Mouse (Mus musculus) cerebellum, adult 2 months (tissue): Measurements from ENCODE around the gene Ifrd2. TPM values are rescaled to one million over a fixed set of nuclear protein-coding genes. Genes with fewer than 3 reads are reported as not detected.

ENCODE experiments used
- DNase-seq, 2 experiments: peaks; one replicate each; pipeline ENCODE4 v3.0.0; 2021
- H3K27ac ChIP-seq: fragments of 200-500 bp; 2 replicates; pipeline ENCODE4 v1.5.1; 2012; ENCODE audit warnings: low read length, control low read depth, inconsistent platforms; ENCODE audit not compliant: insufficient read depth
- H3K27me3 ChIP-seq: fragments of 200-500 bp; 2 replicates; pipeline ENCODE4 v1.6.1; 2012; ENCODE audit warnings: inconsistent platforms, mild to moderate bottlenecking, low read length, moderate library complexity; ENCODE audit not compliant: control insufficient read depth, insufficient read depth
- H3K4me1 ChIP-seq: fragments of 200-500 bp; 2 replicates; pipeline ENCODE4 v1.6.1; 2011; ENCODE audit warnings: low read length; ENCODE audit not compliant: control insufficient read depth, insufficient read depth
- H3K4me3 ChIP-seq: fragments of 200-500 bp; replicated peaks from 2 replicates; pipeline ENCODE3; 2011; ENCODE audit warnings: mild to moderate bottlenecking, low read depth, low read length, control low read depth; ENCODE audit not compliant: insufficient read depth
- CTCF ChIP-seq: fragments of 200-500 bp; IDR thresholded peaks from 2 replicates; pipeline ENCODE4 v1.5.1; 2011; ENCODE audit warnings: low read depth, mild to moderate bottlenecking, control low read depth, low read length, moderate library complexity, borderline replicate concordance; ENCODE audit not compliant: insufficient read depth
- POLR2A ChIP-seq: fragments of 200-500 bp; IDR thresholded peaks from 2 replicates; pipeline ENCODE4 v1.6.1; 2011; ENCODE audit warnings: low read length, control low read depth, borderline replicate concordance; ENCODE audit not compliant: insufficient read depth
- WGBS: fragments of 180-500 bp; shearing (Covaris S2); methylation state at CpG from one replicate; pipeline ENCODE4 v1.1.7; 2018; 5-methylcytosine and 5-hydroxymethylcytosine counted together
- polyA plus RNA-seq: library from polyadenylated mRNA; depleted of rRNA; stranded (reverse); fragments of >200 nt; gene quantifications from 2 replicates; pipeline ENCODE4 v1.2.3, GENCODE M21; 2012

The Ifrd2 gene
- polyA plus RNA-seq, 1 experiment, result 20.2 TPM

DNA sequence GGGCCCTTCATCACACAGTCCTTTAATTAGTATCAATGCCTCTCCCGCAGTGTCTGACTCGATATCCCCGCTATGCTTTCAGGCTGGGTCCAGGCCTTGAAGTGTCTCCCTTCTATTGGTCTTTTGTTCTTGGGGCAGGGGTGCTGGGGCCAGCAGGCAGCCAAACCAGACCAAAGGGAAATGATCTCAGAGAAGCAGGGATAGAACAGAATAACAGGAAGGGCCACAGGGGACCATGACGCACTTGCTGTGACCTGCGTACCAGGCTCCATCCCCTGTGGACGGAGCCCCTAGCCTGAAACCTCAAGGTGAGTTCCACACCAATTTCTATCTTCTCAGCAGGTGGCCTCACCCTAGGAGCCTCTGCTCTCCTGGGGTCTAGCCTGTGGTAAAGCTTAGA, 30.7 kb downstream of the Ifrd2 start:
- WGBS, result 91% methylated on average over 6 of the region's 6 CpGs
- Histone ChIP-seq H3K27ac (peak overlapping the region; percentile 59; the same call in 1 of the 2 replicates), H3K27me3 (no peaks in the 10 kb centered on the region), H3K4me1 (peaks cover 32% of the 10 kb centered on the region), H3K4me3 (no peak overlapping the region)
- DNase-seq, result no peak
- TF ChIP-seq POLR2A, result no peak
- TF ChIP-seq CTCF, result no peak

- DNase-seq, result no peak
- WGBS, result 13% methylated on average over 13 of the region's 13 CpGs
- TF ChIP-seq POLR2A (no peak), CTCF (no peak)
- Histone ChIP-seq H3K27me3 (no peaks in the 10 kb centered on the region), H3K27ac (peak overlapping the region; percentile 59), H3K4me1 (peaks cover 32% of the 10 kb centered on the region), H3K4me3 (no peak overlapping the region)
These were observed 31.5 kb downstream of the Ifrd2 start for GRCm38 (mm10) chr9:107618778-107619545.

DNA sequence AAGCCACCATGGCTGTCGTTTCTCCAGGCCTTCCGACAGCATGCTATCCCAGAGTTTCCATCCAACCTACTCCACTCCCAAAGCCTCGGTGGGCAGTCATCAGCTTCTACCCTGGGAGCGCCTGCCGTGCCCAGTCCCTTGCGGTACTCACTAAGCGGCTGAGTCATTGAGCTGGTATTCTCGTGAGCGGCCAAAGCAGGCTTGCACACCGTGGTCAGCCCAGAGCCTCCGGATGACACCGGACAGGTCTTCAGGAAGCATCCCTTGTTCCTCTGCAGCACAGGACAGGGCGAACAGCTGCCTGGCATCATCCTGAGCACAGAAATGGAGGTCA, 32.1 kb downstream of the Ifrd2 start:
- no peak overlapping the region for H3K4me3 ChIP-seq
- peaks cover 34% of the 10 kb centered on the region for H3K4me1 ChIP-seq
- H3K27me3 ChIP-seq, result no peaks in the 10 kb centered on the region
- peak overlapping the region; percentile 59 for H3K27ac ChIP-seq
- peak in 1 of 2 experiments; percentile 49 for DNase-seq
- 30% methylated on average over 13 of the region's 13 CpGs for WGBS
- no peak for TF ChIP-seq POLR2A
- no peak for TF ChIP-seq CTCF

DNA sequence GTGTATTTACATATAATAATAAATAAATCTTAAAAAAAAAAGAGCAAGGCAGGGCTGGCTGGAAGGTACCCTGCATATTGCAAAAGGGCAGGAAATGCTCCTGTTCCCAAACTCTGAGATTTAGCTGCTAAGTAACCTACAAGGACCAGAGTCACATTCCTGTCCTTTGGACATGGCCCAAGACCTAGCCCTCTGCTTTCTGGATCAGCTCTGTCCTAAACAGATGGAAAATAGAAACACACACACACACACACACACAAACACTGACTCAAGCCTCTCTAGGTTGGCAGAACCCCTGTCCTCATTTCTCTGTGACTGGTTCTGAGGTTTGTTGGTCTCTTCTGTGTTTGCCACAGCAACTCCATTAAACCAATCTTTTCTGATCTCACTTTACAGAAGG, 33.5 kb downstream of the Ifrd2 start:
- Histone ChIP-seq H3K4me3 (no peak overlapping the region), H3K27me3 (no peaks in the 10 kb centered on the region), H3K4me1 (peaks cover 44% of the 10 kb centered on the region), H3K27ac (no peak overlapping the region)
- no peak for DNase-seq
- no peak for TF ChIP-seq CTCF
- TF ChIP-seq POLR2A, result no peak

- Histone ChIP-seq H3K4me3 (no peak overlapping the region), H3K4me1 (peaks cover 61% of the 10 kb centered on the region), H3K27ac (no peak overlapping the region), H3K27me3 (no peaks in the 10 kb centered on the region)
- TF ChIP-seq CTCF (no peak), POLR2A (no peak)
- 70% methylated on average over 5 of the region's 5 CpGs for WGBS
- DNase-seq, result no peak
These were observed 37.1 kb downstream of the Ifrd2 start for GRCm38 (mm10) chr9:107624539-107624938.

- H3K4me1 ChIP-seq, result peaks cover 57% of the 10 kb centered on the region
These were observed 37.5 kb downstream of the Ifrd2 start for GRCm38 (mm10) chr9:107624951-107625350.

DNA sequence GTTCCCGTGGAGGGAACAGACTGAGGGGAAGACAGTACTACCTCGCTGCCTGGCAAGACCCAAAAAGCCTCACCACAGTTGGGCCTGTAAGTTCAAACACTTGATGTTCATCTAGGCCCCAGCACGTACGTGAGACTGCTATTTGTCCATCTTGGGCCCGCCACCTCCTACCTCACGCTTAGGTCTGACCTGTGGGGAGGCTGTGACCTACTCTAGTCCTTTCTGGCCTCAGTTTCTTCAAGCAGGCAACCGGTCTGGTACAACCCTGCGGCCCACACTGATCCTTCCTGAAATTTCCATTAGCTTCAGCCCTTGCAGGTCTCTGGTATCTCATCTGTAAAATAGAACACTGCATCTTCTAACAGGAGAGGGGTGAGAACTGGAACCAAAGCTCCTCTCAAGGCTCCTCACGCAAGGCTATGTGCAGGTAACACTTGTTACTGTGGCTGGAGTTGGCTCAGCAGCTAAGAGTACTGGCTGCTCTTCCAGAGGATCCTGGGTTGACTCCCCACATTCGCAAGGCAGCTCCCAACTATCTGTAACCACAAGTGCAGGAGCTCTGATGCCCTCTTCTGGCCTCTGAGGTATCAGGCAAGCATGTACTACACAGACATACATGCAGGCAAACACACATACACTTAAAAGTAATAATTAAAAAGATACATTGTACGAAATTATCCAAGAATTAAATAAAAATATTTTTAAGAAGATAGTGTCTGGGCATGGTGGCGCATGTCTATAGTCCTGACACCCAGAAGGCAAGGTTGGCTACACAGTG, 38.1 kb downstream of the Ifrd2 start:
- H3K4me3 ChIP-seq, result no peak overlapping the region
- H3K4me1 ChIP-seq, result peaks cover 52% of the 10 kb centered on the region
- 0 out of 2 replicates have a peak overlapping the region, but pooled peaks have one; percentile 72 for H3K27ac ChIP-seq
- no peaks in the 10 kb centered on the region for H3K27me3 ChIP-seq
- TF ChIP-seq CTCF, result peak; percentile 0; the same call in 1 of the 2 replicates
- no peak for TF ChIP-seq POLR2A
- DNase-seq, result no peak
- 90% methylated on average over 12 of the region's 12 CpGs for WGBS

More at GRCm38 (mm10) chr9:107624951-107625350, 37.5 kb downstream of the Ifrd2 start:
- no peak for DNase-seq
- no peak for TF ChIP-seq POLR2A
- TF ChIP-seq CTCF, result no peak
- WGBS, result 67% methylated on average over 3 of the region's 3 CpGs
- Histone ChIP-seq H3K27ac (peak overlapping the region; percentile 25; the same call in 1 of the 2 replicates), H3K27me3 (no peaks in the 10 kb centered on the region), H3K4me3 (no peak overlapping the region)

GRCm38 (mm10) chr9:107626158-107626843, 38.9 kb downstream of the Ifrd2 start:
- Histone ChIP-seq H3K4me1 (peaks cover 46% of the 10 kb centered on the region), H3K27ac (peak overlapping the region; percentile 72), H3K27me3 (no peaks in the 10 kb centered on the region), H3K4me3 (peak overlapping the region; percentile 31)
- WGBS, result 26% methylated on average over 15 of the region's 15 CpGs
- no peak for DNase-seq
- 0 out of 2 replicates have a peak, but pooled peaks have one; percentile 1 for TF ChIP-seq CTCF
- TF ChIP-seq POLR2A, result no peak
